Mouse (Mus musculus): ENCODE measurements around the gene Kdf1.

- no peak for TF ChIP-seq POLR2A (IDR thresholded peaks at IDR 0.05; ENCODE audit: low read depth, low read length)
- no peak for TF ChIP-seq CTCF (conservative IDR thresholded peaks at IDR 0.05 in 1 of 2, IDR thresholded peaks at IDR 0.05 in 1 of 2; ENCODE audit: low read depth in 2 of 2, low read length in 2 of 2)
- TF ChIP-seq SMC3 (IDR thresholded peaks at IDR 0.05; ENCODE audit: low read depth, low read length) = no peak
- no peak for TF ChIP-seq E2F4 (IDR thresholded peaks at IDR 0.05; ENCODE audit: insufficient replicate concordance, low read depth, low read length)
- TF ChIP-seq JUN (IDR thresholded peaks at IDR 0.05; ENCODE audit: insufficient read depth, low read depth, low read length) = no peak
- TF ChIP-seq ETS1 (conservative IDR thresholded peaks at IDR 0.05; ENCODE audit: low read depth, low read length) = no peak
- TF ChIP-seq EP300 (IDR thresholded peaks at IDR 0.05; ENCODE audit: low read length) = no peak
- no peak for TF ChIP-seq ZNF384 (IDR thresholded peaks at IDR 0.05; ENCODE audit: low read depth, low read length)
Measured at GRCm38 (mm10) chr4:133504755-133505485, 13.8 kb upstream of the Kdf1 start.

All from CH12.LX (cell line).